Mouse (Mus musculus): ENCODE data around the gene Ifnlr1. TPM values are rescaled to one million over a fixed set of nuclear protein-coding genes. Genes with fewer than 3 reads are reported as not detected.
"Not testable (repeated sequence)": the region's sequence is repeated elsewhere in the genome, so short reads cannot be mapped to it uniquely, and the experiment has no call there.

Ifnlr1 gene
- polyA plus RNA-seq, 1 experiment from 2014 or later = 0.35 TPM

- Histone ChIP-seq H3K27me3 (ENCODE audit: insufficient read depth, poor library complexity, severe bottlenecking) (peaks cover 16% of the 10 kb centered on the region), H3K9me3 (peaks cover 5% of the 10 kb centered on the region), H3K27ac (no peak overlapping the region), H3K36me3 (no peaks in the 10 kb centered on the region), H3K4me1 (replicated peaks) (no peaks in the 10 kb centered on the region), H3K4me3 (no peak overlapping the region)
- DNase-seq (ENCODE audit: low spot score) = no peak
- WGBS = 82% methylated on average over 4 of the region's 4 CpGs
These were observed 6.8 kb downstream of the Ifnlr1 start for GRCm38 (mm10) chr4:135692916-135693315.

GRCm38 (mm10) chr4:135698498-135698897 is 12.4 kb downstream of the Ifnlr1 start:
- Histone ChIP-seq H3K4me1 (replicated peaks) (peaks cover 13% of the 10 kb centered on the region), H3K4me3 (no peak overlapping the region; the same call in 1 of the 2 replicates), H3K36me3 (no peaks in the 10 kb centered on the region), H3K27ac (no peak overlapping the region), H3K9me3 (peaks cover 6% of the 10 kb centered on the region), H3K27me3 (ENCODE audit: insufficient read depth, poor library complexity, severe bottlenecking) (no peaks in the 10 kb centered on the region)
- WGBS = 86% methylated on average over 7 of the region's 7 CpGs
- DNase-seq (ENCODE audit: low spot score) = no peak

GRCm38 (mm10) chr4:135703497-135703896 is 17.4 kb downstream of the Ifnlr1 start:
- no peak for DNase-seq (ENCODE audit: low spot score)
- H3K27me3 ChIP-seq (ENCODE audit: insufficient read depth, poor library complexity, severe bottlenecking) = peaks cover 8% of the 10 kb centered on the region; the same call in 1 of the 2 replicates
- 77% methylated on average over 13 of the region's 13 CpGs for WGBS
- H3K4me3 ChIP-seq = no peak overlapping the region
- H3K9me3 ChIP-seq = no peaks in the 10 kb centered on the region
- peaks cover 28% of the 10 kb centered on the region for H3K4me1 ChIP-seq (replicated peaks)
- H3K36me3 ChIP-seq = no peaks in the 10 kb centered on the region
- H3K27ac ChIP-seq = no peak overlapping the region

GRCm38 (mm10) chr4:135704016-135704415 is 17.9 kb downstream of the Ifnlr1 start:
- no peak for DNase-seq (ENCODE audit: low spot score)
- peaks cover 30% of the 10 kb centered on the region for H3K4me1 ChIP-seq (replicated peaks)
- no peak overlapping the region for H3K4me3 ChIP-seq
- peaks cover 8% of the 10 kb centered on the region; the same call in 1 of the 2 replicates for H3K27me3 ChIP-seq (ENCODE audit: insufficient read depth, poor library complexity, severe bottlenecking)
- no peaks in the 10 kb centered on the region for H3K9me3 ChIP-seq
- H3K36me3 ChIP-seq = no peaks in the 10 kb centered on the region
- 49% methylated on average over 6 of the region's 6 CpGs for WGBS
- no peak overlapping the region for H3K27ac ChIP-seq

- H3K9me3 ChIP-seq = no peaks in the 10 kb centered on the region
- no peak for DNase-seq (ENCODE audit: low spot score)
- peaks cover 23% of the 10 kb centered on the region for H3K4me1 ChIP-seq (replicated peaks)
- H3K4me3 ChIP-seq = no peak overlapping the region
- peaks cover 8% of the 10 kb centered on the region; the same call in 1 of the 2 replicates for H3K27me3 ChIP-seq (ENCODE audit: insufficient read depth, poor library complexity, severe bottlenecking)
- no peaks in the 10 kb centered on the region for H3K36me3 ChIP-seq
- no peak overlapping the region for H3K27ac ChIP-seq
- WGBS = 94% methylated on average over 6 of the region's 6 CpGs
These were observed 20.0 kb downstream of the Ifnlr1 start for GRCm38 (mm10) chr4:135706045-135706444.

- peak overlapping the region; percentile 29 for H3K4me3 ChIP-seq
- H3K4me1 ChIP-seq (replicated peaks) = peaks cover 13% of the 10 kb centered on the region
- H3K36me3 ChIP-seq = no peaks in the 10 kb centered on the region
- 10% methylated on average over 8 of the region's 8 CpGs for WGBS
- no peak overlapping the region for H3K27ac ChIP-seq
- peaks cover 2% of the 10 kb centered on the region; the same call in 1 of the 2 replicates for H3K27me3 ChIP-seq (ENCODE audit: insufficient read depth, poor library complexity, severe bottlenecking)
- DNase-seq (ENCODE audit: low spot score) = peak; percentile 82
- no peaks in the 10 kb centered on the region for H3K9me3 ChIP-seq
These were observed 23.0 kb downstream of the Ifnlr1 start for GRCm38 (mm10) chr4:135709072-135709564.

- Histone ChIP-seq H3K27me3 (ENCODE audit: insufficient read depth, poor library complexity, severe bottlenecking) (no peaks in the 10 kb centered on the region), H3K27ac (no peak overlapping the region), H3K36me3 (no peaks in the 10 kb centered on the region), H3K9me3 (no peaks in the 10 kb centered on the region), H3K4me1 (replicated peaks) (peaks cover 7% of the 10 kb centered on the region), H3K4me3 (no peak overlapping the region)
- DNase-seq (ENCODE audit: low spot score) = no peak
- WGBS = 75% methylated on average over 11 of the region's 11 CpGs
These were observed 23.5 kb downstream of the Ifnlr1 start for GRCm38 (mm10) chr4:135709621-135710020.

- no peak overlapping the region for H3K27ac ChIP-seq
- H3K36me3 ChIP-seq = no peaks in the 10 kb centered on the region
These were observed 24.3 kb downstream of the Ifnlr1 start for GRCm38 (mm10) chr4:135710392-135710791.

GRCm38 (mm10) chr4:135714776-135715175 is 28.7 kb downstream of the Ifnlr1 start:
- DNase-seq (ENCODE audit: low spot score) = no peak

More at GRCm38 (mm10) chr4:135710392-135710791, 24.3 kb downstream of the Ifnlr1 start:
- 81% methylated on average over 3 of the region's 3 CpGs for WGBS
- peaks cover 3% of the 10 kb centered on the region for H3K4me1 ChIP-seq (replicated peaks)
- H3K27me3 ChIP-seq (ENCODE audit: insufficient read depth, poor library complexity, severe bottlenecking) = no peaks in the 10 kb centered on the region
- no peak overlapping the region for H3K4me3 ChIP-seq
- no peaks in the 10 kb centered on the region for H3K9me3 ChIP-seq
- DNase-seq (ENCODE audit: low spot score) = no peak

GRCm38 (mm10) chr4:135716438-135716837 is 30.4 kb downstream of the Ifnlr1 start:
- not testable (repeated sequence) for H3K9me3 ChIP-seq; H3K4me3 ChIP-seq; DNase-seq (ENCODE audit: low spot score); H3K4me1 ChIP-seq (replicated peaks); H3K27ac ChIP-seq; H3K27me3 ChIP-seq (ENCODE audit: insufficient read depth, poor library complexity, severe bottlenecking); H3K36me3 ChIP-seq
- 94% methylated on average over 11 of the region's 11 CpGs for WGBS

More at GRCm38 (mm10) chr4:135714776-135715175, 28.7 kb downstream of the Ifnlr1 start:
- H3K9me3 ChIP-seq = no peaks in the 10 kb centered on the region
- WGBS = 90% methylated on average over 8 of the region's 8 CpGs
- no peaks in the 10 kb centered on the region; the same call in 1 of the 2 replicates for H3K4me1 ChIP-seq (replicated peaks)
- no peak overlapping the region for H3K4me3 ChIP-seq
- H3K27ac ChIP-seq = no peak overlapping the region
- H3K36me3 ChIP-seq = no peaks in the 10 kb centered on the region
- no peaks in the 10 kb centered on the region for H3K27me3 ChIP-seq (ENCODE audit: insufficient read depth, poor library complexity, severe bottlenecking)

- H3K9me3 ChIP-seq = peaks cover 6% of the 10 kb centered on the region; the same call in 1 of the 2 replicates
- 80% methylated on average over 17 of the region's 17 CpGs for WGBS
- peaks cover 7% of the 10 kb centered on the region; the same call in 1 of the 2 replicates for H3K4me1 ChIP-seq (replicated peaks)
- H3K4me3 ChIP-seq = no peak overlapping the region
- 0 out of 2 replicates have a peak, but pooled peaks cover 7% of the 10 kb centered on the region for H3K27me3 ChIP-seq (ENCODE audit: insufficient read depth, poor library complexity, severe bottlenecking)
- H3K27ac ChIP-seq = no peak overlapping the region
- H3K36me3 ChIP-seq = no peaks in the 10 kb centered on the region
- DNase-seq (ENCODE audit: low spot score) = no peak
These were observed 36.6 kb downstream of the Ifnlr1 start for GRCm38 (mm10) chr4:135722540-135723290.

GRCm38 (mm10) chr4:135726416-135726815 is 40.3 kb downstream of the Ifnlr1 start:
- DNase-seq (ENCODE audit: low spot score) = no peak
- 0 out of 2 replicates have a peak, but pooled peaks cover 8% of the 10 kb centered on the region for H3K27me3 ChIP-seq (ENCODE audit: insufficient read depth, poor library complexity, severe bottlenecking)
- peaks cover 13% of the 10 kb centered on the region; the same call in 1 of the 2 replicates for H3K4me1 ChIP-seq (replicated peaks)
- H3K36me3 ChIP-seq = no peaks in the 10 kb centered on the region
- 80% methylated on average over 11 of the region's 11 CpGs for WGBS
- no peak overlapping the region for H3K27ac ChIP-seq
- H3K4me3 ChIP-seq = no peak overlapping the region
- H3K9me3 ChIP-seq = peaks cover 6% of the 10 kb centered on the region; the same call in 1 of the 2 replicates

- 58% methylated on average over 14 of the region's 14 CpGs for WGBS
- Histone ChIP-seq H3K9me3 (peaks cover 4% of the 10 kb centered on the region; the same call in 1 of the 2 replicates), H3K27me3 (ENCODE audit: insufficient read depth, poor library complexity, severe bottlenecking) (0 out of 2 replicates have a peak, but pooled peaks cover 8% of the 10 kb centered on the region), H3K36me3 (no peaks in the 10 kb centered on the region), H3K27ac (no peak within 1 kb of the TSS), H3K4me1 (replicated peaks) (peaks cover 13% of the 10 kb centered on the region; the same call in 1 of the 2 replicates), H3K4me3 (no peak within 1 kb of the TSS)
- no peak for DNase-seq (ENCODE audit: low spot score)
These were observed 41.7 kb downstream of the Ifnlr1 start, which contains the start of gene Il22ra1 for GRCm38 (mm10) chr4:135727817-135728216. TSS of gene Il22ra1 (plus strand) at chr4:135728172.
